In the genomic region with DNA sequence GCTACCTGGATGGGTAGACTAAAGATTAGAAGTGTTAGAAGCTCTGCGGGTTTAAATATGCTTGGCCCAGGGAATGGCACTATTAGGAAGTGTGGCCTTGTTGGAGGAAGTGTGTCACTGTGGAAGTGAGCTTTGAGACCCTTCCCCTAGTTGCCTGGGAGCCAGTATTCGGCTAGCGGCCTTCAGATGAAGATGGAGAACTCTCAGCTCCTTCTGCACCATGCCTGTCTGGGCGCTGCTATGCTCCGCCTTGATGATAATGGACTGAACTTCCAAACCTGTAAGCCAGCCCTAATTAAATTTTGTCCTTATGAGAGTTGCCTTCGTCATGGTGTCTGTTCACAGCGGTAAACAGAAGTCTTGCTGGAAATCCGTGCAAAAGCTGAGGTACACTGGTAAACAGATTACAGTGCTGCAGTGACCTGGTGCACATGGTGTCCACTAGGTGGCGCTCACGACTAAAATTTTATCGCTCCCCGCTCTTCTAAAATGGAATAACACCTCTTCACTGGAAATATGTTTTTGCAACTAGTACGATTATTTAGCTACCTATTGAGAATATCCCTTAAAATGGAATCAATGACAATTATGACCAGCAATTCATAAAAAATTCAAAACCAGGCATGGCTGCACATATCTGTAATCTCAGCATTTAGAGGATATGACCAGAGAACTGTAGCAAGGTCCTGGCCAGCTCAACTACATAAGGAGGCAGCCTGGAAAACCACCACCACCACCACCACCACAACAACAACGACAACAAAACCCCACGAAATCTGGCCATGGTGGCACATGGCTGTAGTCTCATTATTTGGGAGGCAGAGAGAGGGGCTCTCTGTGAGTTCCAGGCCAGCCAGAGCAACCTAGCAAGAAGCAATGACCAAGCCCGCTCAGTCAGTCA, we compare ENCODE assay signal across 8 mouse cellular contexts.
A peak's percentile ranks its signal among the peaks of the same experiment; 100 is the strongest.
DNase-seq lines count a peak whose midpoint lies in the region; ATAC-seq and TF ChIP-seq lines count a peak whose summit lies in the region.
"Had no signal": no experiment of that assay in that cellular context is flagged by ENCODE, and none has a peak within 500 bp of the region (broad histone marks: within the 10 kb centered on the region; RNA-seq: fewer than 3 reads in every experiment).

No protein-coding gene starts in this region.

- no peak overlapping the region for H3K9ac ChIP-seq in midbrain, embryonic 13.5 days (replicated peaks)
- H3K9ac ChIP-seq: limb, embryonic 15.5 days had no signal

- no peaks in the 10 kb centered on the region for H3K36me3 ChIP-seq in G1E (replicated peaks)
- H3K36me3 ChIP-seq in embryonic facial prominence, embryonic 10.5 days (replicated peaks) = no peaks in the 10 kb centered on the region
- no peaks in the 10 kb centered on the region for H3K36me3 ChIP-seq in midbrain, embryonic 13.5 days
- H3K36me3 ChIP-seq: limb, embryonic 15.5 days had no signal

- peaks cover 89% of the 10 kb centered on the region for H3K4me1 ChIP-seq in G1E (ENCODE audit: insufficient read depth, low read depth, low read length)
- H3K4me1 ChIP-seq in embryonic facial prominence, embryonic 10.5 days = peaks cover 17% of the 10 kb centered on the region
- no peaks in the 10 kb centered on the region; the same call in 1 of the 2 replicates for H3K4me1 ChIP-seq in midbrain, embryonic 13.5 days (replicated peaks)

- no peaks in the 10 kb centered on the region for H3K9me3 ChIP-seq in G1E (replicated peaks)
- no peaks in the 10 kb centered on the region for H3K9me3 ChIP-seq in embryonic facial prominence, embryonic 10.5 days
- no peaks in the 10 kb centered on the region for H3K9me3 ChIP-seq in midbrain, embryonic 13.5 days
- H3K9me3 ChIP-seq: limb, embryonic 15.5 days had no signal

- TF ChIP-seq CTCF in G1E (IDR thresholded peaks at IDR 0.05; ENCODE audit: low read depth, low read length) = peak; percentile 82

- no peak overlapping the region for H3K27ac ChIP-seq in embryonic facial prominence, embryonic 10.5 days (replicated peaks)
- H3K27ac ChIP-seq in midbrain, embryonic 13.5 days = no peak overlapping the region
- H3K27ac ChIP-seq: limb, embryonic 15.5 days had no signal

- 32% methylated on average over 16 of the region's 16 CpGs for WGBS in embryonic facial prominence, embryonic 10.5 days
- WGBS in midbrain, embryonic 13.5 days = 32% methylated on average over 16 of the region's 16 CpGs

- no peak overlapping the region for H3K4me3 ChIP-seq in G1E (ENCODE audit: low read depth, low read length)
- H3K4me3 ChIP-seq in embryonic facial prominence, embryonic 10.5 days = no peak overlapping the region
- no peak overlapping the region for H3K4me3 ChIP-seq in midbrain, embryonic 13.5 days (replicated peaks)
- H3K4me3 ChIP-seq: limb, embryonic 15.5 days had no signal

- intact Hi-C loops in heart, postnatal 36 days (cut with DNase I) = loop anchor here (1.0 to 10.0 kb wide), 3 partner anchors 185 to 268 kb away; a partner anchor contains a TSS

- peaks cover 4% of the 10 kb centered on the region; the same call in 1 of the 2 replicates for H3K27me3 ChIP-seq in G1E (ENCODE audit: insufficient read depth, low read length)
- H3K27me3 ChIP-seq in embryonic facial prominence, embryonic 10.5 days (replicated peaks; ENCODE audit: low read depth, poor library complexity, severe bottlenecking) = no peaks in the 10 kb centered on the region
- H3K27me3 ChIP-seq in midbrain, embryonic 13.5 days = no peaks in the 10 kb centered on the region
- H3K27me3 ChIP-seq: limb, embryonic 15.5 days had no signal

- no peak for ATAC-seq in G1E (ENCODE audit: extremely low read depth, insufficient number of reproducible peaks, low FRiP score, poor library complexity, severe bottlenecking)
- ATAC-seq in midbrain, embryonic 13.5 days = peak; percentile 68

- H3K4me2 ChIP-seq in midbrain, embryonic 13.5 days (replicated peaks) = no peak overlapping the region
- H3K4me2 ChIP-seq: limb, embryonic 15.5 days had no signal

- peak; percentile 51 for DNase-seq in G1E (ENCODE audit: low spot score)
- peak; percentile 84 for DNase-seq in adrenal gland, postnatal 14 days
- peak; percentile 77 for DNase-seq in embryonic facial prominence, embryonic 10.5 days (ENCODE audit: low spot score)
- peak; percentile 70 to 82 for DNase-seq in heart, postnatal 36 days
- peak; percentile 61 to 64 for DNase-seq in layer of hippocampus, postnatal 36 days
- peak; percentile 52 for DNase-seq in spleen, adult 12 weeks (ENCODE audit: low spot score)
